Mouse (Mus musculus): ENCODE data around the gene Creb5.

DNA sequence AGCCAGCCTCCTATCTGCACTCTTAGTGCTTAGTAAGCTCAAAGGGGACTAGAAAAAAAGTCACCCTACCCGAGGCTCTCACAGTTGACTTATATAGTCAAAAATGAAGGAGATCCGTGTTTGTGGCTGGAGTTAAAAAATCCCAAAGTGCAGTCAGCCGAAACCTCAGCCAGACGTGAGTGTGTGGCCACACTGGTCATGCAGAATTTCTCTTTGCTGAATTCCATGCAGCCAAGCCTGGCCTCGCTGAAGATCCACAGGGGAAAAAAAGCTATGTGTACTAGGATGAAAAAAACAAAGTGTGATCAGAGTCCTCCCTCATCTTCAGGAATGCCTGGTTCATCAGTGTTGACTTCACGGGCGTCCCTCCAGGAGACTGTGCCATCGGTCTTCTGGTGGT lies 225.2 kb downstream of the Creb5 start:
- TF ChIP-seq POLR2A (IDR thresholded peaks at IDR 0.05; ENCODE audit: insufficient read depth, low read depth, low read length) (no peak), CTCF (IDR thresholded peaks at IDR 0.05) (no peak)

All from heart, adult 2 months (tissue).